Mouse (Mus musculus) monocyte, adult 2 months (primary cell): Measurements from ENCODE around the gene Slc16a12.

ENCODE experiments used
- DNase-seq, 2 experiments: peaks; one replicate each; pipeline ENCODE4 v3.0.0; 2022; ENCODE audit warnings: low spot score in 2 of 2, low read depth in 1 of 2

Slc16a12 gene

GRCm38 (mm10) chr19:34729505-34729904 is 17.6 kb downstream of the Slc16a12 start:
- DNase-seq, result no peak

GRCm38 (mm10) chr19:34726254-34726962 is 20.7 kb downstream of the Slc16a12 start:
- DNase-seq, result no peak

- DNase-seq, result no peak
Measured at GRCm38 (mm10) chr19:34725418-34725817, 21.7 kb downstream of the Slc16a12 start.

- no peak for DNase-seq
Measured at GRCm38 (mm10) chr19:34724598-34724997, 22.5 kb downstream of the Slc16a12 start.

- DNase-seq, result no peak
Measured at GRCm38 (mm10) chr19:34722541-34722940, 24.5 kb downstream of the Slc16a12 start.

GRCm38 (mm10) chr19:34720130-34720529 is 27.0 kb downstream of the Slc16a12 start:
- no peak for DNase-seq

GRCm38 (mm10) chr19:34718963-34719362 is 28.1 kb downstream of the Slc16a12 start:
- no peak for DNase-seq

- no peak for DNase-seq
Measured at GRCm38 (mm10) chr19:34718478-34718877, 28.6 kb downstream of the Slc16a12 start.

- no peak for DNase-seq
Measured at GRCm38 (mm10) chr19:34715895-34716294, 31.2 kb downstream of the Slc16a12 start.

GRCm38 (mm10) chr19:34714250-34714666 is 32.8 kb downstream of the Slc16a12 start:
- DNase-seq, result no peak

GRCm38 (mm10) chr19:34712050-34712449 is 35.0 kb downstream of the Slc16a12 start:
- DNase-seq, result no peak

GRCm38 (mm10) chr19:34708221-34708620 is 38.9 kb downstream of the Slc16a12 start:
- no peak for DNase-seq

- DNase-seq, result no peak
Measured at GRCm38 (mm10) chr19:34707571-34707970, 39.5 kb downstream of the Slc16a12 start.

GRCm38 (mm10) chr19:34706261-34706660 is 40.8 kb downstream of the Slc16a12 start:
- no peak for DNase-seq

- no peak for DNase-seq
Measured at GRCm38 (mm10) chr19:34705141-34705540, 41.9 kb downstream of the Slc16a12 start.

GRCm38 (mm10) chr19:34699300-34699699 is 47.8 kb downstream of the Slc16a12 start:
- no peak for DNase-seq

- no peak for DNase-seq
Measured at GRCm38 (mm10) chr19:34698852-34699251, 48.2 kb downstream of the Slc16a12 start.

- DNase-seq, result no peak
Measured at GRCm38 (mm10) chr19:34698432-34698831, 48.7 kb downstream of the Slc16a12 start.

GRCm38 (mm10) chr19:34697461-34697860 is 49.6 kb downstream of the Slc16a12 start:
- DNase-seq, result no peak

- no peak for DNase-seq
Measured at GRCm38 (mm10) chr19:34696352-34696986, 50.6 kb downstream of the Slc16a12 start.

- DNase-seq, result no peak
Measured at GRCm38 (mm10) chr19:34691402-34691801, 55.7 kb downstream of the Slc16a12 start.

- no peak for DNase-seq
Measured at GRCm38 (mm10) chr19:34685530-34685929, 61.6 kb downstream of the Slc16a12 start.

- no peak for DNase-seq
Measured at GRCm38 (mm10) chr19:34684857-34685256, 62.2 kb downstream of the Slc16a12 start.
